Mouse (Mus musculus) intestine, postnatal 0 days (tissue): ENCODE results near the gene Olfr12. TPM values are rescaled to one million over a fixed set of nuclear protein-coding genes. Genes with fewer than 3 reads are reported as not detected.

ENCODE experiments used
- ATAC-seq: fragments of 200-750 bp; cut with Nextera tagmentation; 2 replicates; pipeline ENCODE4 v1.8.0; 2017; ENCODE audit warnings: mild to moderate bottlenecking, moderate TSS enrichment, moderate library complexity
- H3K27ac ChIP-seq: fragments of 300-500 bp; sonication (generic); 2 replicates; pipeline ENCODE4 v1.5.1; 2014; ENCODE audit warnings: mild to moderate bottlenecking, low read depth, low read length, moderate library complexity
- H3K27me3 ChIP-seq: fragments of 300-500 bp; sonication (generic); replicated peaks from 2 replicates; pipeline ENCODE4 v1.6.1; 2014; ENCODE audit warnings: low read length, mixed read lengths; ENCODE audit not compliant: control insufficient read depth, insufficient read depth
- H3K36me3 ChIP-seq: fragments of 300-500 bp; sonication (generic); 2 replicates; pipeline ENCODE4 v1.6.1; 2014; ENCODE audit warnings: mild to moderate bottlenecking, moderate library complexity; ENCODE audit not compliant: control insufficient read depth, insufficient read depth
- H3K4me1 ChIP-seq: fragments of 300-500 bp; sonication (generic); replicated peaks from 2 replicates; pipeline ENCODE4 v1.6.1; 2014; ENCODE audit warnings: antibody characterized with exemption, low read length, mixed read lengths; ENCODE audit not compliant: control insufficient read depth, insufficient read depth
- H3K4me2 ChIP-seq: fragments of 300-500 bp; sonication (generic); replicated peaks from 2 replicates; pipeline ENCODE4 v1.6.1; 2014; ENCODE audit warnings: low read depth, mild to moderate bottlenecking, moderate library complexity
- H3K4me3 ChIP-seq: fragments of 300-500 bp; sonication (generic); 2 replicates; pipeline ENCODE4 v1.5.1; 2014; ENCODE audit warnings: low read depth, low read length
- H3K9ac ChIP-seq: fragments of 300-500 bp; sonication (generic); 2 replicates; pipeline ENCODE4 v1.6.1; 2014; ENCODE audit warnings: mild to moderate bottlenecking, low read depth, low read length
- H3K9me3 ChIP-seq: fragments of 300-500 bp; sonication (generic); 2 replicates; pipeline ENCODE4 v1.6.1; 2016; ENCODE audit warnings: mixed run types; ENCODE audit not compliant: control insufficient read depth
- CTCF ChIP-seq: sonication (generic); IDR thresholded peaks from 2 replicates; pipeline ENCODE4 v1.5.1; 2016; ENCODE audit warnings: low read depth, mild to moderate bottlenecking, control low read depth, antibody characterized with exemption, moderate library complexity
- WGBS: fragments of 180-500 bp; shearing (Covaris S2); extraction: QIAGEN DNeasy Blood & Tissue Kit; methylation state at CpG from one replicate; pipeline ENCODE4 v1.1.7; 2014; 5-methylcytosine and 5-hydroxymethylcytosine counted together
- polyA plus RNA-seq: library from polyadenylated mRNA; unstranded; fragments of >200 nt; fragmentation: Nextera tagmentation; extraction: Ambion mirVana; gene quantifications from 2 replicates; pipeline ENCODE4 v1.2.1, GENCODE M21; 2015

Olfr12 gene
- polyA plus RNA-seq, 1 experiment from 2014 or later, result not detected

GRCm38 (mm10) chr1:92644916-92645315 is 27.3 kb downstream of the Olfr12 start:
- no peaks in the 10 kb centered on the region for H3K9me3 ChIP-seq
- no peaks in the 10 kb centered on the region for H3K4me1 ChIP-seq
- H3K36me3 ChIP-seq, result no peaks in the 10 kb centered on the region
- no peak overlapping the region for H3K9ac ChIP-seq
- no peaks in the 10 kb centered on the region for H3K27me3 ChIP-seq
- no peak overlapping the region for H3K4me3 ChIP-seq
- no peak overlapping the region for H3K27ac ChIP-seq
- ATAC-seq, result no peak
- no peak for TF ChIP-seq CTCF
- no peak overlapping the region for H3K4me2 ChIP-seq
- WGBS, result 80% methylated on average over 5 of the region's 5 CpGs

- H3K27ac ChIP-seq, result no peak overlapping the region
- 44% methylated on average over 2 of the region's 2 CpGs for WGBS
- no peak overlapping the region for H3K4me2 ChIP-seq
- no peak overlapping the region for H3K9ac ChIP-seq
- no peaks in the 10 kb centered on the region for H3K9me3 ChIP-seq
- TF ChIP-seq CTCF, result no peak
- H3K4me3 ChIP-seq, result no peak overlapping the region
- no peaks in the 10 kb centered on the region for H3K4me1 ChIP-seq
- H3K27me3 ChIP-seq, result no peaks in the 10 kb centered on the region
- H3K36me3 ChIP-seq, result no peaks in the 10 kb centered on the region
- no peak for ATAC-seq
These were observed 28.5 kb downstream of the Olfr12 start for GRCm38 (mm10) chr1:92646111-92646510.

GRCm38 (mm10) chr1:92646601-92647000 is 29.0 kb downstream of the Olfr12 start:
- no peak for TF ChIP-seq CTCF
- no peak overlapping the region for H3K9ac ChIP-seq
- H3K36me3 ChIP-seq, result no peaks in the 10 kb centered on the region
- 68% methylated on average over 7 of the region's 7 CpGs for WGBS
- ATAC-seq, result no peak
- no peaks in the 10 kb centered on the region for H3K4me1 ChIP-seq
- H3K9me3 ChIP-seq, result no peaks in the 10 kb centered on the region
- no peaks in the 10 kb centered on the region for H3K27me3 ChIP-seq
- H3K27ac ChIP-seq, result no peak overlapping the region
- no peak overlapping the region for H3K4me3 ChIP-seq
- H3K4me2 ChIP-seq, result no peak overlapping the region

- Histone ChIP-seq H3K9ac (no peak overlapping the region), H3K9me3 (no peaks in the 10 kb centered on the region), H3K27ac (no peak overlapping the region), H3K36me3 (no peaks in the 10 kb centered on the region), H3K4me3 (no peak overlapping the region), H3K27me3 (no peaks in the 10 kb centered on the region), H3K4me2 (no peak overlapping the region), H3K4me1 (no peaks in the 10 kb centered on the region)
- ATAC-seq, result no peak
- WGBS, result 72% methylated on average over 4 of the region's 4 CpGs
- TF ChIP-seq CTCF, result no peak
These were observed 29.4 kb downstream of the Olfr12 start for GRCm38 (mm10) chr1:92647026-92647425.

GRCm38 (mm10) chr1:92647752-92648151 is 30.2 kb downstream of the Olfr12 start:
- no peak overlapping the region for H3K4me3 ChIP-seq
- H3K4me2 ChIP-seq, result no peak overlapping the region
- no peak overlapping the region for H3K9ac ChIP-seq
- no peak for ATAC-seq
- peak; percentile 90 for TF ChIP-seq CTCF
- whole genome bisulfite sequencing, result 7% methylated on average over 8 of the region's 8 CpGs
- no peak overlapping the region for H3K27ac ChIP-seq
- H3K9me3 ChIP-seq, result no peaks in the 10 kb centered on the region
- H3K36me3 ChIP-seq, result no peaks in the 10 kb centered on the region
- H3K4me1 ChIP-seq, result no peaks in the 10 kb centered on the region
- H3K27me3 ChIP-seq, result no peaks in the 10 kb centered on the region

- no peak overlapping the region for H3K4me3 ChIP-seq
- WGBS, result 41% methylated on average over 10 of the region's 10 CpGs
- H3K27me3 ChIP-seq, result no peaks in the 10 kb centered on the region
- H3K27ac ChIP-seq, result no peak overlapping the region
- no peaks in the 10 kb centered on the region for H3K36me3 ChIP-seq
- no peaks in the 10 kb centered on the region for H3K9me3 ChIP-seq
- ATAC-seq, result no peak
- H3K4me2 ChIP-seq, result no peak overlapping the region
- TF ChIP-seq CTCF, result no peak
- no peaks in the 10 kb centered on the region for H3K4me1 ChIP-seq
- H3K9ac ChIP-seq, result no peak overlapping the region
These were observed 30.6 kb downstream of the Olfr12 start for GRCm38 (mm10) chr1:92648197-92648596.

GRCm38 (mm10) chr1:92648673-92649072 is 31.1 kb downstream of the Olfr12 start, which contains the start of gene Otos:
Gene Otos, minus strand, starts transcription at chr1:92648841.
- Histone ChIP-seq H3K4me2 (no peak within 1 kb of the TSS), H3K36me3 (no peaks in the 10 kb centered on the region), H3K9me3 (no peaks in the 10 kb centered on the region), H3K27me3 (no peaks in the 10 kb centered on the region), H3K27ac (no peak within 1 kb of the TSS), H3K4me1 (no peaks in the 10 kb centered on the region), H3K4me3 (no peak within 1 kb of the TSS), H3K9ac (no peak within 1 kb of the TSS)
- peak; percentile 64; the same call in 1 of the 2 replicates for ATAC-seq
- WGBS, result 20% methylated on average over 8 of the region's 8 CpGs
- peak; percentile 87 for TF ChIP-seq CTCF
